Mouse (Mus musculus) myocyte (in vitro differentiated cells): ENCODE measurements around the gene Ifitm5.

Source experiments
- CEBPB ChIP-seq: IDR thresholded peaks from 2 replicates; pipeline ENCODE4 v1.6.1; 2011; ENCODE audit warnings: mild to moderate bottlenecking, moderate library complexity; ENCODE audit not compliant: poor library complexity, insufficient read depth, severe bottlenecking
- E2F4 ChIP-seq: IDR thresholded peaks from one replicate; pipeline ENCODE4 v1.6.1; 2011; ENCODE audit warnings: mild to moderate bottlenecking, control low read depth, moderate library complexity; ENCODE audit not compliant: insufficient read depth
- POLR2A ChIP-seq: IDR thresholded peaks from one replicate; pipeline ENCODE4 v1.6.1; 2011; ENCODE audit warnings: low read depth, mild to moderate bottlenecking, control low read depth, moderate library complexity; ENCODE audit not compliant: insufficient read length
- POLR2AphosphoS2 ChIP-seq: IDR thresholded peaks from one replicate; pipeline ENCODE4 v1.6.1; 2011; ENCODE audit warnings: low read depth, control low read depth; ENCODE audit not compliant: insufficient read length

DNA sequence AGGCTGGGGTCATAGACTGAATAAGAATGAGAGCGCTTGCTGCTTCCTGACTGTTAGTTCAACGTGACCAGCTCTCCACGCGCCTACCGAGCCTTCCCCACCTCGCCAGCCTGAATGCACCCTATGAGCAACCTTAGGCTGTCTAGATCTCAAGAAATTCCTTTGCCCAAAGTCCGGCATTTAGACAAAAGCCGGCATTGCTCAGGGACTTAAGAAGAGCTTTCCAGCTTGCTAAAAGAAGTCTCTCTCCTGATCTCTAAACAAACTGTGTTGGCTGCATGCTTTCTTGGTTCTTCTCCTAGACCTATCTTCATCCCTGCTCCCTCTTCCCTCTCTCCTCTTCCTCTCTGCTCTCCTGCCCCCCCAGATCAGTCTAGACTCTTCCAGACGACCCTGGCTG is 24.8 kb upstream of the Ifitm5 start:
- TF ChIP-seq CEBPB (no peak), POLR2AphosphoS2 (no peak), POLR2A (no peak), E2F4 (no peak)
